Mouse (Mus musculus): ENCODE data around the gene Lsamp. TPM values are rescaled to one million over a fixed set of nuclear protein-coding genes. Genes with fewer than 3 reads are reported as not detected.

Lsamp gene
- polyA plus RNA-seq, 1 experiment: 0.04 TPM

DNA sequence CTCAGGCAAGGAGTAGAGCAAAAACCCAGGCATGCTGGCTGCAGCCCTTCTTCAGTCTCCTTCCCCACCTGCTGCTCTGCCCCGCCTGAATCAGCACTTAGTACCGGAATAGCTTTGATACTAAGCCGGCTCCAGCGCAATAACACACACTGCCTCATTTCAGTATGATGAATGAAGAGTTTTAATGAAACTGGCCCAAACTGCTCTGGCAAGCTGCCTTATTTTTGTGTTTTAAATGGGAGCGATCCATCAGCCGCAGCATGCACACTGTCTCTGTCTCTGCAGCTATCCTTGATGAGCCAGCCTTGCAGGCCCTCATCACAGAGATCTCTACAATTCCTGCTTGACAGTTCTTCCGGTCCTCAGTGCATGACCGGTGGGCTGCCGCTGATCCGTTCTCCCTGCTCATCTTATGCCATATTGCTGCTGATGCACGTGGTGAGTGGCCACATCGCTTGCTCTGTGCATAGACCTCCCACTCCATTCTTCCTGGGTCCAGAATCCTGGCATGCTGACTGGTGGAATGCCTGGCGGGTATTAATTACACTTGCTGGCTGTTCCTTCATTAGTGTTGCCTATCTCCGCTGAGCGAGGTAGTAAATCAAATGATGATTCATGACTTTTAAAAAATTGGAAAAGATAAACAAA lies 479.4 kb downstream of the Lsamp start:
- no peak overlapping the region for H3K4me3 ChIP-seq (ENCODE audit: extremely low read depth, insufficient read depth, insufficient read length)
- TF ChIP-seq POLR2A (IDR thresholded peaks at IDR 0.05; ENCODE audit: low read depth, low read length) (no peak), CTCF (IDR thresholded peaks at IDR 0.05; ENCODE audit: extremely low read depth, insufficient read depth, insufficient read length, insufficient replicate concordance) (no peak)
- no peak for DNase-seq (ENCODE audit: low read depth in 1 of 2, low spot score in 2 of 2)
- no peaks in the 10 kb centered on the region for H3K27me3 ChIP-seq (ENCODE audit: control insufficient read depth, insufficient read depth, low read length)
- H3K36me3 ChIP-seq (ENCODE audit: control insufficient read depth, insufficient read depth, low read length): no peaks in the 10 kb centered on the region
- no peaks in the 10 kb centered on the region for H3K4me1 ChIP-seq (ENCODE audit: control insufficient read depth, insufficient read depth, insufficient read length)
- 82% methylated on average over 15 of the region's 15 CpGs for WGBS
- no peak overlapping the region for H3K27ac ChIP-seq (ENCODE audit: insufficient read depth, low read length)

GRCm38 (mm10) chr16:40466596-40466995 lies 482.4 kb downstream of the Lsamp start:
- WGBS: 24% methylated on average over 8 of the region's 8 CpGs
- TF ChIP-seq CTCF (IDR thresholded peaks at IDR 0.05; ENCODE audit: extremely low read depth, insufficient read depth, insufficient read length, insufficient replicate concordance) (no peak), POLR2A (IDR thresholded peaks at IDR 0.05; ENCODE audit: low read depth, low read length) (no peak)
- Histone ChIP-seq H3K36me3 (ENCODE audit: control insufficient read depth, insufficient read depth, low read length) (no peaks in the 10 kb centered on the region), H3K4me1 (ENCODE audit: control insufficient read depth, insufficient read depth, insufficient read length) (no peaks in the 10 kb centered on the region), H3K27me3 (ENCODE audit: control insufficient read depth, insufficient read depth, low read length) (no peaks in the 10 kb centered on the region), H3K27ac (ENCODE audit: insufficient read depth, low read length) (no peak overlapping the region), H3K4me3 (ENCODE audit: extremely low read depth, insufficient read depth, insufficient read length) (no peak overlapping the region)
- DNase-seq (ENCODE audit: low read depth in 1 of 2, low spot score in 2 of 2): no peak

DNA sequence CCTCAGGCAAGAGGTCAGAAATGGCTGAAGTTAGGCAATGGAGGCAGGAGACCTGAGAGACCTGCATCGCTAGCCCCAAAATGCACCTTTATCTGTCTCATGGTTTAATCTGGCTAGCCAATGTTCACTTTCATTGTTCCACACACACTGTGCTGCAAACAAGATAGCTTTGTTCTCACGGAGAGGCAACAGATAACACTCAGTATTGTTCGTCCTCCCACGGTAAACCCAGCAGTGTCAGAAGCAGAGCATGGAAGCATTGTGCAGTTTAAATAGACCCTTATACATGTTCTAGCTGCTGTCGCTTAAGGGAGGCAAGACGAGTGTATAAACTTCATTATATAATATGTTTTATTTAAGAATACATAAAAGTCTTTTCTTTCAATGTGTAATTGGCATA lies 486.8 kb downstream of the Lsamp start:
- Histone ChIP-seq H3K4me1 (ENCODE audit: control insufficient read depth, insufficient read depth, insufficient read length) (no peaks in the 10 kb centered on the region), H3K4me3 (ENCODE audit: extremely low read depth, insufficient read depth, insufficient read length) (no peak overlapping the region), H3K27ac (ENCODE audit: insufficient read depth, low read length) (no peak overlapping the region), H3K27me3 (ENCODE audit: control insufficient read depth, insufficient read depth, low read length) (no peaks in the 10 kb centered on the region), H3K36me3 (ENCODE audit: control insufficient read depth, insufficient read depth, low read length) (no peaks in the 10 kb centered on the region)
- 76% methylated on average over 6 of the region's 6 CpGs for WGBS
- TF ChIP-seq POLR2A (IDR thresholded peaks at IDR 0.05; ENCODE audit: low read depth, low read length): no peak
- no peak for TF ChIP-seq CTCF (IDR thresholded peaks at IDR 0.05; ENCODE audit: extremely low read depth, insufficient read depth, insufficient read length, insufficient replicate concordance)
- DNase-seq (ENCODE audit: low read depth in 1 of 2, low spot score in 2 of 2): no peak

DNA sequence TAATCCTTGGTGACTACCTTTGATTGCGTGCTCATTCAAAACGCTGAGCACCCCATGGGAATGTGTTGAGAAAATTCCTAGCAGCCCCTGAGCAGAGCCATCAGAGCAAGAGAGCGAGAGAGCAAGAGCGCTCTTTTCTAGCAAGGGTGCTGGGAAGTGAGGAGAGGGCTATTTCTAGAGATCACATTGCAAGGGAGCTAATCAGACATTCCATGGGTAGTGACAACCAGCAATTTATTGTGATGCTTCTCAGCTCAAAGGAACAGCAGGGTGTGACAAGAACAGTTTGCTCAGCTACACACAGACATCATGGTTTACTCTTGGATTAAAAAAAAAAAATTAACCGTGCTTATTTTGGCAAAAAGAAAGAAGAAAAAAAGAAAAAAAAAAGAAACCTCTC lies 487.8 kb downstream of the Lsamp start:
- 86% methylated on average over 5 of the region's 5 CpGs for WGBS
- no peaks in the 10 kb centered on the region for H3K27me3 ChIP-seq (ENCODE audit: control insufficient read depth, insufficient read depth, low read length)
- TF ChIP-seq POLR2A (IDR thresholded peaks at IDR 0.05; ENCODE audit: low read depth, low read length) (no peak), CTCF (IDR thresholded peaks at IDR 0.05; ENCODE audit: extremely low read depth, insufficient read depth, insufficient read length, insufficient replicate concordance) (no peak)
- H3K4me1 ChIP-seq (ENCODE audit: control insufficient read depth, insufficient read depth, insufficient read length): no peaks in the 10 kb centered on the region
- no peak for DNase-seq (ENCODE audit: low read depth in 1 of 2, low spot score in 2 of 2)
- no peak overlapping the region for H3K27ac ChIP-seq (ENCODE audit: insufficient read depth, low read length)
- H3K4me3 ChIP-seq (ENCODE audit: extremely low read depth, insufficient read depth, insufficient read length): no peak overlapping the region
- H3K36me3 ChIP-seq (ENCODE audit: control insufficient read depth, insufficient read depth, low read length): no peaks in the 10 kb centered on the region

DNA sequence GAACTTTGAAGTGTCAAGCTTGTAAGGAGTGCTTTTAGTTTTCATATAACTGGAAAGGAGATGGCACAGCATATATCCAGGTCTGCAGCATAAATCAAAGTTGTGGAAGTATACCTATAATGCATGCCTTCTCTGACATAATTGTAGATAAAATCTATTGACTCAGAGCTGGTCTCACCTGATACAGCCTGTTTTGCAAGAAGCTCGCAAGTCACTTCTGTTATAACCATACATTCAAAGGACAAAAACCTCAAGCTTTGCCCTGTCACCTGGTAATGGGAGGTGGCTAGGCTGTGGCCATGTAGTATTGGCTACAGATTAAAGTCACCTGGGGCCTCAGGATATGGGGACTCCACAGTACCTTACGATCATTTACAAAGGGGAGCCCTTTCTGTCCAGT lies 507.4 kb downstream of the Lsamp start:
- H3K4me3 ChIP-seq (ENCODE audit: extremely low read depth, insufficient read depth, insufficient read length): no peak overlapping the region
- H3K27me3 ChIP-seq (ENCODE audit: control insufficient read depth, insufficient read depth, low read length): no peaks in the 10 kb centered on the region; the same call in 1 of the 2 replicates
- H3K4me1 ChIP-seq (ENCODE audit: control insufficient read depth, insufficient read depth, insufficient read length): no peaks in the 10 kb centered on the region
- no peak for DNase-seq (ENCODE audit: low read depth in 1 of 2, low spot score in 2 of 2)
- no peaks in the 10 kb centered on the region for H3K36me3 ChIP-seq (ENCODE audit: control insufficient read depth, insufficient read depth, low read length)
- 86% methylated on average over 2 of the region's 2 CpGs for WGBS
- no peak overlapping the region for H3K27ac ChIP-seq (ENCODE audit: insufficient read depth, low read length)
- TF ChIP-seq POLR2A (IDR thresholded peaks at IDR 0.05; ENCODE audit: low read depth, low read length) (no peak), CTCF (IDR thresholded peaks at IDR 0.05; ENCODE audit: extremely low read depth, insufficient read depth, insufficient read length, insufficient replicate concordance) (no peak)

GRCm38 (mm10) chr16:40504262-40504960 lies 520.2 kb downstream of the Lsamp start:
- 73% methylated on average over 3 of the region's 3 CpGs for WGBS
- no peak for DNase-seq (ENCODE audit: low read depth in 1 of 2, low spot score in 2 of 2)

More at GRCm38 (mm10) chr16:40504262-40504960, 520.2 kb downstream of the Lsamp start:
- Histone ChIP-seq H3K27me3 (ENCODE audit: control insufficient read depth, insufficient read depth, low read length) (no peaks in the 10 kb centered on the region), H3K4me1 (ENCODE audit: control insufficient read depth, insufficient read depth, insufficient read length) (no peaks in the 10 kb centered on the region), H3K4me3 (ENCODE audit: extremely low read depth, insufficient read depth, insufficient read length) (no peak overlapping the region), H3K27ac (ENCODE audit: insufficient read depth, low read length) (no peak overlapping the region), H3K36me3 (ENCODE audit: control insufficient read depth, insufficient read depth, low read length) (no peaks in the 10 kb centered on the region)
- TF ChIP-seq CTCF (IDR thresholded peaks at IDR 0.05; ENCODE audit: extremely low read depth, insufficient read depth, insufficient read length, insufficient replicate concordance): no peak
- no peak for TF ChIP-seq POLR2A (IDR thresholded peaks at IDR 0.05; ENCODE audit: low read depth, low read length)
